Mouse (Mus musculus) bone marrow, adult 2 months (tissue): Measurements from ENCODE around the gene Hist3h2a. TPM values are rescaled to one million over a fixed set of nuclear protein-coding genes. Genes with fewer than 3 reads are reported as not detected.
A peak's percentile ranks its signal among the peaks of the same experiment; 100 is the strongest.

ENCODE experiments used
- H3K27ac ChIP-seq: fragments of 200-500 bp; 2 replicates; pipeline ENCODE4 v1.5.1; 2012; ENCODE audit warnings: low read depth, mild to moderate bottlenecking, control low read depth, inconsistent platforms, low read length; ENCODE audit not compliant: control insufficient read depth, poor library complexity, insufficient read depth
- H3K4me1 ChIP-seq: fragments of 200-500 bp; 2 replicates; pipeline ENCODE4 v1.6.1; 2011; ENCODE audit warnings: low read length; ENCODE audit not compliant: control insufficient read depth, insufficient read depth
- H3K4me3 ChIP-seq: fragments of 200-500 bp; replicated peaks from 2 replicates; pipeline ENCODE3; 2011; ENCODE audit warnings: mild to moderate bottlenecking, low read depth, low read length, control low read depth; ENCODE audit not compliant: control insufficient read depth
- CTCF ChIP-seq: fragments of 200-500 bp; IDR thresholded peaks from 2 replicates; pipeline ENCODE4 v1.5.1; 2011; ENCODE audit warnings: low read length, control low read depth; ENCODE audit not compliant: control insufficient read depth, insufficient read depth
- POLR2A ChIP-seq: fragments of 200-500 bp; IDR thresholded peaks from 2 replicates; pipeline ENCODE4 v1.6.1; 2011; ENCODE audit warnings: low read depth, mild to moderate bottlenecking, control low read depth, low read length, borderline replicate concordance; ENCODE audit not compliant: control insufficient read depth
- WGBS: fragments of 180-500 bp; shearing (Covaris S2); methylation state at CpG from one replicate; pipeline ENCODE4 v1.1.7; 2018; 5-methylcytosine and 5-hydroxymethylcytosine counted together
- polyA plus RNA-seq: library from polyadenylated mRNA; stranded (reverse); fragments of >200 nt; gene quantifications from 2 replicates; pipeline ENCODE4 v1.2.4, GENCODE M21; 2011; ENCODE audit warnings: low replicate concordance; ENCODE audit not compliant: missing spikeins, insufficient read depth, insufficient read length

The Hist3h2a gene
- polyA plus RNA-seq, 1 experiment: 25.6 TPM

GRCm38 (mm10) chr11:58989166-58989565, 34.7 kb downstream of the Hist3h2a start:
- H3K4me3 ChIP-seq: no peak overlapping the region
- no peaks in the 10 kb centered on the region; the same call in 1 of the 2 replicates for H3K4me1 ChIP-seq
- TF ChIP-seq POLR2A (no peak), CTCF (no peak)
- H3K27ac ChIP-seq: no peak overlapping the region
- 92% methylated on average over 4 of the region's 4 CpGs for WGBS

GRCm38 (mm10) chr11:58990141-58990540, 35.7 kb downstream of the Hist3h2a start:
- 91% methylated on average over 17 of the region's 17 CpGs for WGBS
- no peak for TF ChIP-seq POLR2A
- TF ChIP-seq CTCF: no peak
- no peak overlapping the region for H3K4me3 ChIP-seq
- H3K4me1 ChIP-seq: no peaks in the 10 kb centered on the region; the same call in 1 of the 2 replicates
- H3K27ac ChIP-seq: no peak overlapping the region

GRCm38 (mm10) chr11:58990794-58991193, 36.3 kb downstream of the Hist3h2a start:
- WGBS: 65% methylated on average over 9 of the region's 9 CpGs
- TF ChIP-seq CTCF: no peak
- no peak for TF ChIP-seq POLR2A
- Histone ChIP-seq H3K4me1 (peaks cover 3% of the 10 kb centered on the region), H3K4me3 (no peak overlapping the region), H3K27ac (no peak overlapping the region)

- Histone ChIP-seq H3K4me3 (no peak overlapping the region), H3K27ac (no peak overlapping the region), H3K4me1 (peaks cover 4% of the 10 kb centered on the region)
- WGBS: 61% methylated on average over 3 of the region's 3 CpGs
- TF ChIP-seq POLR2A (no peak), CTCF (no peak)
Measured at GRCm38 (mm10) chr11:58991911-58992310, 37.4 kb downstream of the Hist3h2a start.

GRCm38 (mm10) chr11:58993091-58993670, 38.7 kb downstream of the Hist3h2a start:
- TF ChIP-seq POLR2A (no peak), CTCF (no peak)
- WGBS: 65% methylated on average over 6 of the region's 6 CpGs
- Histone ChIP-seq H3K4me3 (no peak overlapping the region), H3K4me1 (peaks cover 4% of the 10 kb centered on the region), H3K27ac (no peak overlapping the region)

GRCm38 (mm10) chr11:58994337-58994826, 39.9 kb downstream of the Hist3h2a start:
- no peak overlapping the region for H3K4me3 ChIP-seq
- no peak overlapping the region for H3K27ac ChIP-seq
- WGBS: 5% methylated on average over 33 of the region's 35 CpGs
- H3K4me1 ChIP-seq: peaks cover 4% of the 10 kb centered on the region
- TF ChIP-seq CTCF (no peak), POLR2A (no peak)

- Histone ChIP-seq H3K4me3 (no peak overlapping the region), H3K27ac (no peak overlapping the region), H3K4me1 (peaks cover 4% of the 10 kb centered on the region)
- WGBS: 63% methylated on average over 9 of the region's 9 CpGs
- TF ChIP-seq POLR2A (no peak), CTCF (no peak)
Measured at GRCm38 (mm10) chr11:58995061-58995806, 40.7 kb downstream of the Hist3h2a start.

- Histone ChIP-seq H3K4me3 (no peak overlapping the region), H3K4me1 (peaks cover 4% of the 10 kb centered on the region), H3K27ac (no peak overlapping the region)
- TF ChIP-seq CTCF: peak; percentile 31; the same call in 1 of the 2 replicates
- no peak for TF ChIP-seq POLR2A
- WGBS: 3% methylated on average over 12 of the region's 12 CpGs
Measured at GRCm38 (mm10) chr11:58995807-58996370, 41.4 kb downstream of the Hist3h2a start.
